Mouse (Mus musculus) liver, embryonic 14.5 days (tissue): ENCODE data around the gene Hand1. TPM values are rescaled to one million over a fixed set of nuclear protein-coding genes. Genes with fewer than 3 reads are reported as not detected.

Experiments used
- ATAC-seq: fragments of 200-750 bp; cut with Nextera tagmentation; 2 replicates; pipeline ENCODE4 v1.8.0; 2017; ENCODE audit warnings: moderate number of reproducible peaks, mild to moderate bottlenecking, moderate library complexity; ENCODE audit not compliant: insufficient read depth
- DNase-seq, 3 experiments: peaks; one replicate each; pipeline ENCODE4 v3.0.0-alpha.2; 2012 to 2013; ENCODE audit warnings: low read depth in 3 of 3, low spot score in 3 of 3
- H3K27ac ChIP-seq: fragments of 300-500 bp; sonication (generic); 2 replicates; pipeline ENCODE4 v1.5.1; 2014; ENCODE audit warnings: moderate library complexity, mild to moderate bottlenecking, control low read depth, inconsistent platforms
- H3K27me3 ChIP-seq: fragments of 300-500 bp; sonication (generic); 2 replicates; pipeline ENCODE4 v1.6.1; 2014; ENCODE audit warnings: mild to moderate bottlenecking, low read length, moderate library complexity; ENCODE audit not compliant: control insufficient read depth, insufficient read depth
- H3K36me3 ChIP-seq: fragments of 300-500 bp; sonication (generic); replicated peaks from 2 replicates; pipeline ENCODE4 v1.6.1; 2014; ENCODE audit warnings: low read depth; ENCODE audit not compliant: control insufficient read depth, insufficient read depth
- H3K4me1 ChIP-seq, 2 experiments: fragments of 200-500 bp in 1 of 2; fragments of 300-500 bp in 1 of 2; sonication (generic) in 1 of 2; replicated peaks; 2 replicates each; pipeline ENCODE4 v1.6.1; 2012 to 2014; ENCODE audit warnings: antibody characterized with exemption in 1 of 2, inconsistent platforms in 1 of 2, low read length in 1 of 2; ENCODE audit not compliant: control insufficient read depth in 2 of 2, insufficient read depth in 2 of 2
- H3K4me2 ChIP-seq: fragments of 300-500 bp; sonication (generic); 2 replicates; pipeline ENCODE4 v1.6.1; 2014; ENCODE audit warnings: low read depth, mild to moderate bottlenecking, control low read depth, moderate library complexity
- H3K4me3 ChIP-seq, 2 experiments: fragments of 200-500 bp in 1 of 2; fragments of 300-500 bp in 1 of 2; sonication (generic) in 1 of 2; 2 replicates each; pipeline ENCODE4 v1.5.1; 2012 to 2014; ENCODE audit warnings: low read depth in 2 of 2, low read length in 2 of 2, mild to moderate bottlenecking in 2 of 2, control low read depth in 1 of 2, inconsistent platforms in 1 of 2, moderate library complexity in 1 of 2; ENCODE audit not compliant: insufficient read depth in 1 of 2
- H3K9ac ChIP-seq: fragments of 300-500 bp; sonication (generic); replicated peaks from 2 replicates; pipeline ENCODE4 v1.6.1; 2014; ENCODE audit warnings: mild to moderate bottlenecking, control low read depth, moderate library complexity
- H3K9me3 ChIP-seq: fragments of 300-500 bp; sonication (generic); 2 replicates; pipeline ENCODE4 v1.6.1; 2016; ENCODE audit warnings: low read length, mixed read lengths; ENCODE audit not compliant: control insufficient read depth
- CTCF ChIP-seq: IDR thresholded peaks from 2 replicates; pipeline ENCODE4 v1.5.1; 2016; ENCODE audit warnings: antibody characterized with exemption, low read depth, control low read depth
- EP300 ChIP-seq: IDR thresholded peaks from 2 replicates; pipeline ENCODE4 v1.6.1; 2016; ENCODE audit warnings: antibody characterized with exemption, low read depth
- WGBS: fragments of 180-500 bp; shearing (Covaris S2); extraction: QIAGEN DNeasy Blood & Tissue Kit; methylation state at CpG from one replicate; pipeline ENCODE4 v1.1.7; 2014; ENCODE audit not compliant: insufficient replicate concordance; 5-methylcytosine and 5-hydroxymethylcytosine counted together
- polyA plus RNA-seq, 2 experiments: library from polyadenylated mRNA; depleted of rRNA in 1 of 2; stranded (reverse) in 1 of 2; unstranded in 1 of 2; fragments of >200 nt; fragmentation: Nextera tagmentation in 1 of 2; extraction: Ambion mirVana in 1 of 2; gene quantifications; 2 replicates each; pipeline versions ENCODE4 v1.2.1 to v1.2.3; 2012 to 2014

The Hand1 gene
- polyA plus RNA-seq, 2 experiments: 0.18 to 0.19 TPM

DNA sequence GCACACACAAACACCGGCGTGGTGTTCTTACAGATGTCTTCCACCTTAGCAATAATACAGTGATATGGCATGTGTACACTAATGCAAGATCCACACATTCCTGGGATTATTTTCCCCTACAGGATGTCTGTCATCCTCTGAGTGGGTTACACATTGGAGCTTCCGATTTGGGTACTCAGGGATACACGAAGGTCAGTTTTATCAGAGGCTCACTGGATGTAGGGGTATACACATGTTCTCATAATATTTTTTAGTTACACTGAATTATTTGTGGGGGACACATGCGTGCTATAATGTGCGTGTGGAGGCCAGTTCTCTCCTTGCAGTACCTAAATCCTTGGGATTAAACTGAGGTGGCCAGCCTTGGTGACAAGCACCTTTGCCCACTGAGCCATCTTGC, 1.4 kb upstream of the Hand1 start:
- DNase-seq: no peak
- WGBS: 11% methylated on average over 6 of the region's 6 CpGs
- no peaks in the 10 kb centered on the region for H3K36me3 ChIP-seq
- peaks cover 97% of the 10 kb centered on the region for H3K27me3 ChIP-seq
- H3K27ac ChIP-seq: no peak overlapping the region
- ATAC-seq: no peak
- H3K4me3 ChIP-seq: no peak overlapping the region
- H3K9ac ChIP-seq: no peak overlapping the region
- H3K9me3 ChIP-seq: no peaks in the 10 kb centered on the region
- H3K4me1 ChIP-seq: no peaks in the 10 kb centered on the region
- no peak for TF ChIP-seq CTCF
- TF ChIP-seq EP300: no peak
- H3K4me2 ChIP-seq: no peak overlapping the region

DNA sequence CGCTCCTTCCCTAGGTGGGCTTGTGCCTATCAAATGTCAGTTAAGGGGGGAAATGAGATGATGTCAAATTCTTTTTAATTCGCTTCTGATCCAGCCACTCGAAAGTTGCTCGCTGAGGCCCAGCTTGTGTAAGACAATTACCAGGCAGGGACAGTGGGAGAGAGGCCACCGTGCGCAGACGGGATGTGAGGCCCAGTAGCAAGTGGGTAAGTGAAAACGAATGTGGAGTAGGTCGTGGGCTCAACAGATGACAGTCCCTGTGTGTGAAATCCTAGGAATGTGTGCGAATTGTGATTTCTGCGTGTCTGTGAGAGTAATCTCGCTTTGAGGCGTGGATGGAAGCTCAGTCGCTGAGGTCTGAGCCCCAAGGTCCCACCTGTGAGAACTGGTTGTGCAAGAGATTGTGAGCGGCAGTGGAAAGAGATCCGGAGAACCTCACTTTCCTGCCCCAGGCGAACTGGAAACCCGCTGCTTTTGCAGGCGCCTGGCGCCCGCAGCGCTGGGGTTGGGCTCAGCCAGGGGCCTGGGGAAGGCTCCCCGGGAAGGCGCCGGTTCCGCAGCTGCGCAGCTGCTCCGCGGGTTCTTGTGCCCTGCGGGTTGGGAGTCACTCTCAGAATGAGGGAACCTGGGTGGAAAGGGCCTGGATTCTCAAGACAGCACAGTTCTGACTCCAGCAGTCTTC, 819 bp upstream of the Hand1 start:
- no peak for ATAC-seq
- 6% methylated on average over 30 of the region's 30 CpGs for WGBS
- DNase-seq: no peak
- no peak overlapping the region for H3K4me2 ChIP-seq
- H3K9ac ChIP-seq: no peak overlapping the region
- no peak overlapping the region for H3K4me3 ChIP-seq
- H3K9me3 ChIP-seq: no peaks in the 10 kb centered on the region
- H3K27ac ChIP-seq: no peak overlapping the region
- TF ChIP-seq CTCF (no peak), EP300 (no peak)
- no peaks in the 10 kb centered on the region for H3K36me3 ChIP-seq
- H3K27me3 ChIP-seq: peaks cover 98% of the 10 kb centered on the region
- no peaks in the 10 kb centered on the region for H3K4me1 ChIP-seq

- no peak overlapping the region for H3K9ac ChIP-seq
- no peak overlapping the region for H3K27ac ChIP-seq
- peaks cover 98% of the 10 kb centered on the region for H3K27me3 ChIP-seq
- H3K36me3 ChIP-seq: no peaks in the 10 kb centered on the region
- DNase-seq: no peak
- H3K4me1 ChIP-seq: no peaks in the 10 kb centered on the region
- no peaks in the 10 kb centered on the region for H3K9me3 ChIP-seq
- WGBS: 7% methylated on average over 16 of the region's 16 CpGs
- H3K4me3 ChIP-seq: no peak overlapping the region
- ATAC-seq: no peak
- no peak overlapping the region for H3K4me2 ChIP-seq
- TF ChIP-seq EP300: no peak
- no peak for TF ChIP-seq CTCF
These were observed 757 bp downstream of the Hand1 start for GRCm38 (mm10) chr11:57831861-57832260.

- ATAC-seq: no peak
- WGBS: 4% methylated on average over 31 of the region's 31 CpGs
- DNase-seq: no peak
- TF ChIP-seq EP300: no peak
- TF ChIP-seq CTCF: no peak
- Histone ChIP-seq H3K4me2 (no peak overlapping the region), H3K9me3 (no peaks in the 10 kb centered on the region), H3K36me3 (no peaks in the 10 kb centered on the region), H3K27ac (no peak overlapping the region), H3K4me3 (no peak overlapping the region), H3K9ac (no peak overlapping the region), H3K4me1 (no peaks in the 10 kb centered on the region), H3K27me3 (peaks cover 98% of the 10 kb centered on the region)
These were observed 1.3 kb downstream of the Hand1 start for GRCm38 (mm10) chr11:57831281-57831781.

GRCm38 (mm10) chr11:57829871-57830775, 2.5 kb downstream of the Hand1 start:
- DNase-seq: no peak
- Histone ChIP-seq H3K27me3 (peaks cover 94% of the 10 kb centered on the region), H3K4me3 (no peak overlapping the region), H3K9ac (no peak overlapping the region), H3K4me1 (no peaks in the 10 kb centered on the region), H3K27ac (no peak overlapping the region), H3K9me3 (no peaks in the 10 kb centered on the region), H3K36me3 (no peaks in the 10 kb centered on the region), H3K4me2 (no peak overlapping the region)
- TF ChIP-seq EP300 (no peak), CTCF (no peak)
- no peak for ATAC-seq
- 22% methylated on average over 17 of the region's 17 CpGs for WGBS
